Mouse (Mus musculus) thymus, adult 2 months (tissue): ENCODE results near the gene Dhx16. TPM values are rescaled to one million over a fixed set of nuclear protein-coding genes. Genes with fewer than 3 reads are reported as not detected.
"Not testable (repeated sequence)": the region's sequence is repeated elsewhere in the genome, so short reads cannot be mapped to it uniquely, and the experiment has no call there.

ENCODE experiments used
- DNase-seq: peaks from one replicate; pipeline ENCODE4 v3.0.0; 2021
- H3K27ac ChIP-seq: fragments of 200-500 bp; 2 replicates; pipeline ENCODE4 v1.5.1; 2012; ENCODE audit warnings: low read length, control low read depth; ENCODE audit not compliant: control insufficient read depth, insufficient read depth
- H3K27me3 ChIP-seq: fragments of 200-500 bp; 2 replicates; pipeline ENCODE4 v1.6.1; 2012; ENCODE audit warnings: mild to moderate bottlenecking, low read length, moderate library complexity, mixed read lengths; ENCODE audit not compliant: control insufficient read depth, insufficient read depth
- H3K36me3 ChIP-seq: fragments of 200-500 bp; 2 replicates; pipeline ENCODE4 v1.6.1; 2012; ENCODE audit warnings: mild to moderate bottlenecking, low read length, moderate library complexity; ENCODE audit not compliant: control insufficient read depth, insufficient read depth
- H3K4me1 ChIP-seq: fragments of 200-500 bp; replicated peaks from 2 replicates; pipeline ENCODE4 v1.6.1; 2012; ENCODE audit warnings: low read length; ENCODE audit not compliant: control insufficient read depth, insufficient read depth
- H3K4me3 ChIP-seq: fragments of 200-500 bp; 2 replicates; pipeline ENCODE4 v1.5.1; 2012; ENCODE audit warnings: mild to moderate bottlenecking, low read length, control low read depth, moderate library complexity; ENCODE audit not compliant: control insufficient read depth, insufficient read depth
- CTCF ChIP-seq: fragments of 200-500 bp; IDR thresholded peaks from 2 replicates; pipeline ENCODE4 v1.5.1; 2012; ENCODE audit warnings: mild to moderate bottlenecking, control low read depth, low read length, moderate library complexity, borderline replicate concordance; ENCODE audit not compliant: control insufficient read depth, poor library complexity, insufficient read depth; ENCODE audit errors: extremely low read depth
- POLR2A ChIP-seq: fragments of 200-500 bp; IDR thresholded peaks from 2 replicates; pipeline ENCODE4 v1.6.1; 2012; ENCODE audit warnings: mild to moderate bottlenecking, low read length, control low read depth, moderate library complexity; ENCODE audit not compliant: control insufficient read depth, poor library complexity, insufficient read depth; ENCODE audit errors: extremely low read depth
- WGBS: fragments of 180-500 bp; shearing (Covaris S2); methylation state at CpG from one replicate; pipeline ENCODE4 v1.1.7; 2018; 5-methylcytosine and 5-hydroxymethylcytosine counted together
- polyA plus RNA-seq: library from polyadenylated mRNA; depleted of rRNA; stranded (reverse); fragments of >200 nt; gene quantifications from 2 replicates; pipeline ENCODE4 v1.2.3, GENCODE M21; 2012; rRNA removed

Gene Dhx16
- polyA plus RNA-seq, 1 experiment = 174 TPM

DNA sequence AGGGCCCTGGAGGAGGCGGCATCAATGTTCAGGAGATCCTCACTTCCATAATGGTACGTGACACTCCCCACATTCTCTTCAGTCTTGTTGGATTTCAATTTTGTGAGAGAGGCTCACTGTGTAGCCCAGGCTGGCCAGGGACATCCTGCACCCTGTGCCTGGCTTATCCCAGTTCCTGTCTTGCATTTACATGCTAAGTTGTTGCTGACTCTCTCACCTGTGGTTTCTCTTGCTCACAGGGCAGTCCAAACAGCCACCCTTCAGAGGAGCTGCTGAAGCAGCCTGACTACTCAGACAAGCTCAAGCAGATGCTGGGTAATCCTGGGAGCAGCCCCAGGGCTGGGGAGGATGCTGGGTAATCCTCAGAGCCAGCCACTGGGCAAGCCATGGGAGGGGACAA lies 49.9 kb downstream of the Dhx16 start:
- Histone ChIP-seq H3K4me3 (no peak overlapping the region), H3K27me3 (no peaks in the 10 kb centered on the region), H3K27ac (no peak overlapping the region), H3K4me1 (no peaks in the 10 kb centered on the region), H3K36me3 (peaks cover 66% of the 10 kb centered on the region)
- DNase-seq = no peak
- TF ChIP-seq POLR2A = no peak
- no peak for TF ChIP-seq CTCF
- WGBS = 100% methylated on average over 2 of the region's 2 CpGs

DNA sequence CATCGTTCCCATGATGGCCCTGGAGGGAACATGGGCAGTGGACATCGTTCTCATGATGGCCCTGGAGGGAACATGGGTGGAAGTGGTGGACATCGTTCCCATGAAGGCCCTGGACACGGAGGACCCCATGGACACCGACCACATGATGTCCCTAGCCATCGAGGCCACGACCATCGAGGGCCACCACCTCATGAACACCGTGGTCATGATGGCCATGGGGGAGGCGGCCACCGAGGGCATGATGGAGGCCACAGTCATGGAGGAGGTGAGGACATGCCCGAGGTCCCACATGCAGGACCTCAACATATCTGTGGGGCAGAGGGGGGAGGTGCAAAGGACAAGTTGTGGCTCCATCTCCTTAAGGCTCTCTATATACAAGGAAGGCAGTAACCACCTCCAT lies 51.0 kb downstream of the Dhx16 start:
- no peak for TF ChIP-seq CTCF
- TF ChIP-seq POLR2A = no peak
- H3K36me3 ChIP-seq = peaks cover 55% of the 10 kb centered on the region
- no peaks in the 10 kb centered on the region for H3K4me1 ChIP-seq
- H3K4me3 ChIP-seq = no peak overlapping the region
- no peaks in the 10 kb centered on the region for H3K27me3 ChIP-seq
- no peak for DNase-seq
- H3K27ac ChIP-seq = no peak overlapping the region
- 97% methylated on average over 12 of the region's 12 CpGs for WGBS

DNA sequence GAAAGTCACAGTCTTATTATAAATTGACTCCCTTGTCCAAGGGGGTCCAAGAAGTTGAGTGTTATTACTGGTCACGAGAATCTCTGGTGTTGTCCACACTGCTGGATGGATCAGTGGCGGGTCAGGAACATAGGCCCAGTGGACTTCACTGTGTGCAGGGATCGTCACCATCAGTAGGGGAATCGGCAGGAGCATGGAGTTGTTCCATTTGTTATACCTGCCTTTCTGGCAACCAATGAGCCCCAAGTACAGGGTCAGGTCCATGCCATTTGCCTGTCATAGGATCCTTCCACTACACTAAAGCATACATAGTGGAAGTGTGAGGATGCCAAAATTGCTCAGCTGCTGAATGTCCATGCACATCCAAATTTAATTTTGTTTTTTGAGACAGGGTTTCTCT lies 53.0 kb downstream of the Dhx16 start:
- no peak overlapping the region for H3K4me3 ChIP-seq
- no peak for TF ChIP-seq POLR2A
- TF ChIP-seq CTCF = no peak

DNA sequence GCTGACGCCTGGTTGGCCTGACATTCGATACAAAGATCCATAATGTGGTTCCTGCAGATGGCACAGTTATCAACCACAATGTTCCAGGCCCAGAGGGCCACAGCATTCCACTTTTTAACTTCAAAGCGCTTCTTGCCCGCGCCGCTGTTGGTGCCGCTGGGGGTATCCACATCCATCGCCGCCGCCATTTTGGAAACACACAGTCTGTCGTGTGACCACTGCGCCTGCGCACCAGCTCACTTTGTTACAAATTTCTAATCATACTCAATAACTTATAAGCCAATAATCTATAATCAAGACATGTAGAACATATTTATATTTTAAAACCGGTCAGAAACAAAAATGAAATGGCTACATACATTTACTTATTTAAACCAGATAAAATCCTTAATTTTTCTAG lies 56.1 kb downstream of the Dhx16 start:
- H3K36me3 ChIP-seq, DNase-seq, H3K27me3 ChIP-seq, H3K4me3 ChIP-seq, H3K27ac ChIP-seq, H3K4me1 ChIP-seq: not testable (repeated sequence)
- WGBS = 91% methylated on average over 14 of the region's 14 CpGs

More for the DNA sequence above, 53.0 kb downstream of the Dhx16 start:
- DNase-seq = no peak
- peaks cover 36% of the 10 kb centered on the region for H3K36me3 ChIP-seq
- 97% methylated on average over 4 of the region's 4 CpGs for WGBS
- H3K4me1 ChIP-seq = no peaks in the 10 kb centered on the region
- H3K27me3 ChIP-seq = no peaks in the 10 kb centered on the region
- no peak overlapping the region for H3K27ac ChIP-seq

DNA sequence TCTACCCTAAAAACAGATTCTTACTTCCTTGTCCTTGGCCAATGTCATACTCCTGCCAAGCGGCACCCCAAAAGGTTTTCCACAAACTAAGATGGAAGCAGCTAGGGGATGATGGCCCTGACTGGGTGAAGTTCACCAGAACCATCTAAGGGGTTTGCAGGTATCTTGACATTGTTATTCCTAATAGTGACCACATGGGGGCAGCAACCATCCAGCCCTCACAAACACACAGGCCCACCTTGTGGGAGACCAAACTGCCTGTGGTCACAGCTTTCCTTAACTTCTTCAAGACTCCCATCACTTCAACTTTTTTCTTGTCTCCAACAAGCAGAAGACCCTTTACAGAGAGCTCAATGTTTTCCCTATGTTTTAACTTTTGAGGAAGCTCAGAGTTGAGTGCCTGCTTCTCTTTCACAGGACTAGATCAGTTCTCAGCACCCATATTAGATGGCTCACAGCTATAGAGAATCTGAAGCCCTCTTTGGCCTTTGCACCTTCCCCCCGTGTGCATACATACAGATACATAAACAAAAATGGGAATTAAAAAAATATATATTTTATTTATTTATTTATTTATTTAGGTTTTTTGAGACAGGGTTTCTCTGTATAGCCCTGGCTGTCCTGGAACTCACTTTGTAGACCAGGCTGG lies 58.2 kb downstream of the Dhx16 start:
- DNase-seq = peak; percentile 57
- Histone ChIP-seq H3K4me3 (no peak overlapping the region), H3K36me3 (no peaks in the 10 kb centered on the region), H3K27ac (no peak overlapping the region), H3K4me1 (no peaks in the 10 kb centered on the region), H3K27me3 (no peaks in the 10 kb centered on the region)
- TF ChIP-seq CTCF (peak; percentile 36; the same call in 1 of the 2 replicates), POLR2A (no peak)
- WGBS = 50% methylated on average over 2 of the region's 2 CpGs

DNA sequence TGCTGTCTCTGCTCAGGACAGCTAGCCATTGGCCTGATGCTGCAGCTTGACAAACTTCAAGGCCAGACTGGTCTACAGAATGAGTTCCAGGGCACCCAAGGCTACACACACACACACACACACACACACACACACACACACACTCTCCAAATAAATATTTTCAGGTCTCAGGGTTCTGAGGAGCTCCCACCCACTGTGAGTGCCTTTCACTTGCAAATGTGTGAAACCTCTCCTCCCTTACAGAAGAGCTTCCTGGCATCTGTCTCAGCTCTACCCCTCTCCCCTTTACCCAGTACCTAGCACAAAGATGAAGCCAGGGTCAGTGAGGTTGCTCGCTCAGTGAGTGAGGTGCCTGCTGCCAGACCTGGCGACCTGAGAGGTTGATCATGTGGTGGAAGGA lies 59.5 kb downstream of the Dhx16 start:
- no peak overlapping the region for H3K4me3 ChIP-seq
- no peaks in the 10 kb centered on the region for H3K36me3 ChIP-seq
- no peaks in the 10 kb centered on the region for H3K27me3 ChIP-seq
- 91% methylated on average over 2 of the region's 2 CpGs for WGBS
- TF ChIP-seq CTCF (no peak), POLR2A (no peak)
- no peak for DNase-seq
- H3K27ac ChIP-seq = no peak overlapping the region
- no peaks in the 10 kb centered on the region for H3K4me1 ChIP-seq

DNA sequence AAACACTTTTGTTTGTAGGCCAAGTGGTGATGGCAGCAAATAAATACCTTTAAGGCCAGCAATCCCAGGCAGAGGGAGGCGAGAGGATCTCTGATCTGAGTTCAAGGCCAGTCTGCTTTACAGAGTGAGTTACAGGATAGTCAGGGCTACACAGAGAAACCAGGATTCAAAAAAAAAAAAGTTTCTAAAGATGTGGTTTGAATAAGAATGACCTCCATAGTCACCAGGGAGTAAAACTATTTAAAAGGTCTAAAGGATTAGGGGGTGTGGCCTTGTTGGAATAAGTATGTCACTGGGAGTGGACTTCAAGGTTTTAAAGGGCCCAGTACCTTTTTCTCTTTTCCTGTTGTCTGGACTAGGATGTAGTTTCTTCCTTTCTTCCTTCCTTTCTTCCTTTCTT lies 60.3 kb downstream of the Dhx16 start:
- no peak for TF ChIP-seq CTCF
- TF ChIP-seq POLR2A = no peak
- 90% methylated on average over 1 of the region's 1 CpGs for WGBS
- no peak overlapping the region for H3K4me3 ChIP-seq
- DNase-seq = no peak
- H3K4me1 ChIP-seq = no peaks in the 10 kb centered on the region
- H3K27ac ChIP-seq = no peak overlapping the region
- no peaks in the 10 kb centered on the region for H3K36me3 ChIP-seq
- no peaks in the 10 kb centered on the region for H3K27me3 ChIP-seq

Other genes starting within 250 kb of the Dhx16 start
- 0.05 and 0.11 TPM in 2 replicates for gene Mucl3, start 236.1 kb upstream of the Dhx16 start, polyA plus RNA-seq
- 153 and 171 TPM in 2 replicates for gene Vars2, start 212.2 kb upstream of the Dhx16 start, polyA plus RNA-seq
- gene Gtf2h4, start 206.1 kb upstream of the Dhx16 start, polyA plus RNA-seq = 317 and 352 TPM in 2 replicates
- 33.6 and 43.6 TPM in 2 replicates for gene Ddr1, start 175.2 kb upstream of the Dhx16 start, polyA plus RNA-seq
- gene Ier3, start 58.1 kb upstream of the Dhx16 start, polyA plus RNA-seq = 6.2 and 6.4 TPM in 2 replicates
- 62.4 and 70.4 TPM in 2 replicates for gene Flot1, start 56.6 kb upstream of the Dhx16 start, polyA plus RNA-seq
- 1,522 and 2,049 TPM in 2 replicates for gene Tubb5, start 41.5 kb upstream of the Dhx16 start, polyA plus RNA-seq
- gene Mdc1, start 38.3 kb upstream of the Dhx16 start, polyA plus RNA-seq = 17.4 and 22.4 TPM in 2 replicates
- gene Nrm, start 18.5 kb upstream of the Dhx16 start, polyA plus RNA-seq = 82.8 and 111 TPM in 2 replicates
- 174 and 176 TPM in 2 replicates for gene Ppp1r18, start 14.2 kb upstream of the Dhx16 start, polyA plus RNA-seq
- 73.4 and 86.8 TPM in 2 replicates for gene 2310061I04Rik, start 17.6 kb downstream of the Dhx16 start, polyA plus RNA-seq
- gene Atat1, start 30.3 kb downstream of the Dhx16 start, polyA plus RNA-seq = 63.9 and 64.9 TPM in 2 replicates
- 67.6 and 69.7 TPM in 2 replicates for gene Mrps18b, start 36.6 kb downstream of the Dhx16 start, polyA plus RNA-seq
- gene Ppp1r10, start 36.6 kb downstream of the Dhx16 start, polyA plus RNA-seq = 63.0 and 65.6 TPM in 2 replicates
- gene Abcf1, start 89.9 kb downstream of the Dhx16 start, polyA plus RNA-seq = 128 and 132 TPM in 2 replicates
- gene Gnl1, start 100.0 kb downstream of the Dhx16 start, polyA plus RNA-seq = 37.9 and 45.5 TPM in 2 replicates
- gene Prr3, start 100.4 kb downstream of the Dhx16 start, polyA plus RNA-seq = 35.5 and 42.6 TPM in 2 replicates
- 15.0 and 20.4 TPM in 2 replicates for gene H2-T24, start 140.7 kb downstream of the Dhx16 start, polyA plus RNA-seq
- gene H2-T23, start 153.0 kb downstream of the Dhx16 start, polyA plus RNA-seq = 380 and 457 TPM in 2 replicates
- 105 and 119 TPM in 2 replicates for gene H2-T22, start 162.9 kb downstream of the Dhx16 start, polyA plus RNA-seq
- gene Gm6034, start 163.1 kb downstream of the Dhx16 start, polyA plus RNA-seq = 0.22 TPM in 1 of 2 replicates, not detected in the other
- gene Gm11127, start 178.6 kb downstream of the Dhx16 start, polyA plus RNA-seq = 0.39 and 0.61 TPM in 2 replicates
- gene Gm19684, start 241.9 kb downstream of the Dhx16 start, polyA plus RNA-seq = 1.4 and 1.7 TPM in 2 replicates
- gene Gm7030, start 249.6 kb downstream of the Dhx16 start, polyA plus RNA-seq = 1.7 and 2.4 TPM in 2 replicates